In the genomic region with DNA sequence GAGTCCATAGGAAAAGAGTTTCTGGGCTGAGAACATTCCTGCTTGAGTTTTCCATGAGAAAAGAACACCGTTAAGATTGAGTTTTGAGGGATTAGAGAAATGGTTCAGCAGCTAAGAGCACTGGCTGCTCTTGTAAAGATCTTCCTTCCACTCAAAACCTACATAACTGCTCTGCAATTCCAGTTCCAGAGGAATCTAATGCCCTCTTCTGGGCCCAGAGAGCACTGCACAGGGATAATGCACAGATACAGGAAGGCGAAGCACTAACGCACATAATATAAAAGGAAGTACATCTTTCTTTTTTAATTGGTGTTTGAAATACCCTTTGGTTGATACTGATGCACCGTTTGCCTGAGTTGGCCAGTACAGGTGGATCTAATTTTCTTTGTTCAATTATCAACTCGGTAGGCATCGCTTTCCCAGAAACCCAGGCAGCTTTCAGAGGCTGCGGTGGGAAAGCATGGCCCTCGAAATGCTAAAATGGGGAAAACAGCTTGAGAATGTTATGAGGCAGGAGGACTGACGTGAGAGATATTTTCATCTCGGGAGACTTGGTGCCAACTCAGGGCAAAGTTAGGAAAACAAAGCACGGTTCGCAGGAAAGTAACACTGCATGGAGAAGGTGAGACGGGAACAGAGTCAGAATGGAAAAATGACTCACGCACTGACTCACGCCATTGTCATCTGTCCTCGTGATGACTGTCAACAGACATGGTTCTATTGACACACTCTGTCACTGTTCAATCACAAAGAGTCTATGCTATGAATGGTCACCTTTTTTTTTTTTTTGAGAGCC, we compare ENCODE assay signal across 8 mouse cellular contexts. TPM values are rescaled to one million over a fixed set of nuclear protein-coding genes. Genes with fewer than 3 reads are reported as not detected.
DNase-seq lines count a peak whose midpoint lies in the region; ATAC-seq and TF ChIP-seq lines count a peak whose summit lies in the region.

No protein-coding gene starts in this region.

- H3K9me3 ChIP-seq in midbrain, postnatal 0 days (ENCODE audit: low read length), result no peaks in the 10 kb centered on the region

- no peak overlapping the region for H3K4me3 ChIP-seq in midbrain, postnatal 0 days (ENCODE audit: low read depth, low read length)

- H3K4me1 ChIP-seq in midbrain, postnatal 0 days (ENCODE audit: insufficient read depth, low read length), result no peaks in the 10 kb centered on the region

- H3K27me3 ChIP-seq in midbrain, postnatal 0 days (ENCODE audit: insufficient read depth, low read length), result no peaks in the 10 kb centered on the region

- H3K9ac ChIP-seq in midbrain, postnatal 0 days (replicated peaks; ENCODE audit: low read length, poor library complexity, severe bottlenecking), result no peak overlapping the region

- 75% methylated on average over 16 of the region's 16 CpGs for WGBS in midbrain, postnatal 0 days

- peak; percentile 48 for DNase-seq in gastrocnemius, adult 18-20 months (ENCODE audit: low spot score)
- DNase-seq in gastrocnemius, adult 8-10 months (ENCODE audit: low spot score in 2 of 2), result no peak
- DNase-seq in thymus, postnatal 14 days, result peak; percentile 20
- DNase-seq in thymus, postnatal 0 days (ENCODE audit: low spot score), result no peak
- DNase-seq in embryo, embryonic 9.5 days (ENCODE audit: extremely low spot score), result peak; percentile 28
- peak; percentile 62 for DNase-seq in layer of hippocampus, adult 9-11 months
- DNase-seq in midbrain, postnatal 0 days (ENCODE audit: low spot score), result peak; percentile 51
- DNase-seq in c-Kit-positive CD71-positive TER-119-positive erythroid progenitor cells, embryonic 14.5 days (ENCODE audit: low spot score), result no peak

- TF ChIP-seq CTCF in midbrain, postnatal 0 days (IDR thresholded peaks at IDR 0.05), result peak; percentile 74

- no peak for ATAC-seq in midbrain, postnatal 0 days (ENCODE audit: low FRiP score)

- H3K4me2 ChIP-seq in midbrain, postnatal 0 days (ENCODE audit: low read depth, low read length, poor library complexity, severe bottlenecking), result no peak overlapping the region

- no peaks in the 10 kb centered on the region for H3K36me3 ChIP-seq in midbrain, postnatal 0 days (ENCODE audit: insufficient read depth, low read length)

- no peak overlapping the region for H3K27ac ChIP-seq in midbrain, postnatal 0 days (ENCODE audit: low read depth, low read length)

RNA-seq across cellular contexts. Expression of gene Abca5, which starts 20.4 kb away (rescaled TPM):
- 10 to 100 TPM in 1 of 2 experiments, 1 to 10 TPM in 1; 9.5 to 12.8 TPM for total RNA-seq in gastrocnemius, adult 18-20 months (2021)
- total RNA-seq in gastrocnemius, adult 8-10 months (2022), result 10 to 100 TPM; 11.3 to 16.4 (median 12.1) TPM
- polyA plus RNA-seq in thymus, postnatal 0 days (2015; fragmentation: Nextera tagmentation; extraction: Ambion mirVana), result 1.2 and 1.6 TPM in 2 replicates
- total RNA-seq in midbrain, postnatal 0 days (2014; rRNA removed), result 23.0 and 38.6 TPM in 2 replicates
- polyA plus RNA-seq in midbrain, postnatal 0 days (2015; fragmentation: Nextera tagmentation; extraction: Ambion mirVana), result 10.1 and 13.7 TPM in 2 replicates

RNA-seq across cellular contexts. Expression of gene Map2k6, which starts 41.0 kb away (rescaled TPM):
- 10 to 100 TPM; 39.2 to 49.0 TPM for total RNA-seq in gastrocnemius, adult 18-20 months (2021)
- 10 to 100 TPM; 37.4 to 48.9 (median 43.0) TPM for total RNA-seq in gastrocnemius, adult 8-10 months (2022)
- 16.6 and 17.8 TPM in 2 replicates for polyA plus RNA-seq in thymus, postnatal 0 days (2015; fragmentation: Nextera tagmentation; extraction: Ambion mirVana)
- 12.3 and 14.9 TPM in 2 replicates for total RNA-seq in midbrain, postnatal 0 days (2014; rRNA removed)
- 10.1 and 10.6 TPM in 2 replicates for polyA plus RNA-seq in midbrain, postnatal 0 days (2015; fragmentation: Nextera tagmentation; extraction: Ambion mirVana)

Comparison
In these comparisons a context has a peak if more than half of its experiments do, and no peak if none do; other contexts are left out.
1. DNase-seq: peak in gastrocnemius, adult 18-20 months (single experiment), thymus, postnatal 14 days (single experiment), embryo, embryonic 9.5 days (single experiment), layer of hippocampus, adult 9-11 months (single experiment) and midbrain, postnatal 0 days (single experiment); none in gastrocnemius, adult 8-10 months (0 of 2), thymus, postnatal 0 days (single experiment) and c-Kit-positive CD71-positive TER-119-positive erythroid progenitor cells, embryonic 14.5 days (single experiment).